Mouse (Mus musculus): ENCODE measurements at regions not wholly inside any gene's neighbourhood (a gene's known extent, or its start where the extent isn't known, plus 50 kb on each side); places are given as distances from the start of the nearest gene placed in this dataset.

- Histone ChIP-seq H3K36me3 (no peaks in the 10 kb centered on the region), H3K4me1 (no peaks in the 10 kb centered on the region), H3K27ac (no peak overlapping the region), H3K9me3 (replicated peaks) (no peaks in the 10 kb centered on the region), H3K27me3 (no peaks in the 10 kb centered on the region), H3K4me3 (no peak overlapping the region), H3K9ac (no peak overlapping the region), H3K4me2 (replicated peaks) (no peak overlapping the region)
- 73% methylated on average over 4 of the region's 4 CpGs for WGBS
- ATAC-seq (ENCODE audit: low FRiP score), result no peak
These were observed 80.4 kb downstream of the Utp6 start for GRCm38 (mm10) chr11:79881812-79882211.

GRCm38 (mm10) chr11:79878091-79878490 is 84.1 kb downstream of the Utp6 start:
- Histone ChIP-seq H3K9ac (no peak overlapping the region), H3K4me3 (no peak overlapping the region), H3K27me3 (no peaks in the 10 kb centered on the region), H3K27ac (no peak overlapping the region), H3K4me1 (no peaks in the 10 kb centered on the region), H3K36me3 (no peaks in the 10 kb centered on the region), H3K4me2 (replicated peaks) (no peak overlapping the region), H3K9me3 (replicated peaks) (no peaks in the 10 kb centered on the region)
- WGBS, result 85% methylated on average over 7 of the region's 7 CpGs
- no peak for ATAC-seq (ENCODE audit: low FRiP score)

- H3K4me1 ChIP-seq, result no peaks in the 10 kb centered on the region
- 78% methylated on average over 3 of the region's 3 CpGs for WGBS
- H3K9ac ChIP-seq, result no peak overlapping the region
- H3K4me2 ChIP-seq (replicated peaks), result no peak overlapping the region
- no peak overlapping the region for H3K4me3 ChIP-seq
- no peaks in the 10 kb centered on the region for H3K27me3 ChIP-seq
- no peak overlapping the region for H3K27ac ChIP-seq
- ATAC-seq (ENCODE audit: low FRiP score), result no peak
- no peaks in the 10 kb centered on the region for H3K36me3 ChIP-seq
- H3K9me3 ChIP-seq (replicated peaks), result no peaks in the 10 kb centered on the region
These were observed 84.9 kb downstream of the Utp6 start for GRCm38 (mm10) chr11:79877184-79877745.

GRCm38 (mm10) chr11:79871783-79872628 is 90.2 kb downstream of the Utp6 start:
- H3K4me3 ChIP-seq, result no peak overlapping the region
- H3K4me1 ChIP-seq, result no peaks in the 10 kb centered on the region
- WGBS, result 92% methylated on average over 10 of the region's 10 CpGs
- no peak overlapping the region for H3K9ac ChIP-seq
- H3K36me3 ChIP-seq, result no peaks in the 10 kb centered on the region
- no peak overlapping the region for H3K4me2 ChIP-seq (replicated peaks)
- no peaks in the 10 kb centered on the region for H3K9me3 ChIP-seq (replicated peaks)
- H3K27me3 ChIP-seq, result no peaks in the 10 kb centered on the region
- no peak overlapping the region for H3K27ac ChIP-seq
- no peak for ATAC-seq (ENCODE audit: low FRiP score)

- Histone ChIP-seq H3K4me2 (replicated peaks) (no peak overlapping the region), H3K4me3 (no peak overlapping the region), H3K4me1 (no peaks in the 10 kb centered on the region), H3K27ac (no peak overlapping the region), H3K36me3 (no peaks in the 10 kb centered on the region), H3K9ac (no peak overlapping the region), H3K27me3 (no peaks in the 10 kb centered on the region), H3K9me3 (replicated peaks) (no peaks in the 10 kb centered on the region)
- no peak for ATAC-seq (ENCODE audit: low FRiP score)
- 69% methylated on average over 5 of the region's 5 CpGs for WGBS
These were observed 92.0 kb downstream of the Utp6 start for GRCm38 (mm10) chr11:79870189-79870588.

GRCm38 (mm10) chr11:79869009-79869408 is 93.2 kb downstream of the Utp6 start:
- ATAC-seq (ENCODE audit: low FRiP score), result no peak
- 64% methylated on average over 5 of the region's 5 CpGs for WGBS
- H3K27ac ChIP-seq, result no peak overlapping the region

GRCm38 (mm10) chr11:79864836-79865235 is 97.4 kb downstream of the Utp6 start:
- ATAC-seq (ENCODE audit: low FRiP score), result no peak
- Histone ChIP-seq H3K27ac (no peak overlapping the region), H3K36me3 (no peaks in the 10 kb centered on the region), H3K9ac (no peak overlapping the region), H3K4me2 (replicated peaks) (no peak overlapping the region), H3K27me3 (0 out of 2 replicates have a peak, but pooled peaks cover 7% of the 10 kb centered on the region), H3K4me1 (peaks cover 4% of the 10 kb centered on the region; the same call in 1 of the 2 replicates), H3K9me3 (replicated peaks) (no peaks in the 10 kb centered on the region), H3K4me3 (no peak overlapping the region)
- WGBS, result 68% methylated on average over 5 of the region's 5 CpGs

More at GRCm38 (mm10) chr11:79869009-79869408, 93.2 kb downstream of the Utp6 start:
- H3K4me3 ChIP-seq, result no peak overlapping the region
- no peak overlapping the region for H3K9ac ChIP-seq
- H3K36me3 ChIP-seq, result no peaks in the 10 kb centered on the region
- H3K27me3 ChIP-seq, result no peaks in the 10 kb centered on the region
- H3K9me3 ChIP-seq (replicated peaks), result no peaks in the 10 kb centered on the region
- H3K4me1 ChIP-seq, result peaks cover 1% of the 10 kb centered on the region; the same call in 1 of the 2 replicates
- no peak overlapping the region for H3K4me2 ChIP-seq (replicated peaks)

GRCm38 (mm10) chr11:79863487-79864175 is 98.6 kb downstream of the Utp6 start:
- peaks cover 7% of the 10 kb centered on the region; the same call in 1 of the 2 replicates for H3K4me1 ChIP-seq
- H3K9ac ChIP-seq, result no peak overlapping the region
- no peak overlapping the region for H3K27ac ChIP-seq
- WGBS, result 93% methylated on average over 14 of the region's 14 CpGs
- H3K36me3 ChIP-seq, result no peaks in the 10 kb centered on the region
- ATAC-seq (ENCODE audit: low FRiP score), result no peak
- no peak overlapping the region for H3K4me2 ChIP-seq (replicated peaks)
- no peak overlapping the region for H3K4me3 ChIP-seq
- H3K27me3 ChIP-seq, result 0 out of 2 replicates have a peak, but pooled peaks cover 9% of the 10 kb centered on the region
- H3K9me3 ChIP-seq (replicated peaks), result no peaks in the 10 kb centered on the region

- WGBS, result 30% methylated on average over 12 of the region's 12 CpGs
- H3K27ac ChIP-seq, result no peak overlapping the region
- peaks cover 9% of the 10 kb centered on the region; the same call in 1 of the 2 replicates for H3K4me1 ChIP-seq
- H3K9ac ChIP-seq, result no peak overlapping the region
- H3K4me2 ChIP-seq (replicated peaks), result no peak overlapping the region
- H3K9me3 ChIP-seq (replicated peaks), result no peaks in the 10 kb centered on the region
- H3K4me3 ChIP-seq, result no peak overlapping the region
- H3K27me3 ChIP-seq, result 0 out of 2 replicates have a peak, but pooled peaks cover 9% of the 10 kb centered on the region
- no peak for ATAC-seq (ENCODE audit: low FRiP score)
- H3K36me3 ChIP-seq, result no peaks in the 10 kb centered on the region
These were observed 101.6 kb downstream of the Utp6 start for GRCm38 (mm10) chr11:79860611-79861067.

GRCm38 (mm10) chr11:79856376-79856775 is 105.8 kb downstream of the Utp6 start:
- Histone ChIP-seq H3K4me2 (replicated peaks) (no peak overlapping the region), H3K4me1 (0 out of 2 replicates have a peak, but pooled peaks cover 4% of the 10 kb centered on the region), H3K4me3 (no peak overlapping the region), H3K9me3 (replicated peaks) (no peaks in the 10 kb centered on the region), H3K27me3 (0 out of 2 replicates have a peak, but pooled peaks cover 9% of the 10 kb centered on the region), H3K9ac (no peak overlapping the region), H3K27ac (no peak overlapping the region), H3K36me3 (no peaks in the 10 kb centered on the region)
- 83% methylated on average over 5 of the region's 5 CpGs for WGBS
- ATAC-seq (ENCODE audit: low FRiP score), result no peak

GRCm38 (mm10) chr11:79849545-79849944 is 112.6 kb downstream of the Utp6 start:
- no peak overlapping the region for H3K9ac ChIP-seq
- H3K27me3 ChIP-seq, result peaks cover 3% of the 10 kb centered on the region; the same call in 1 of the 2 replicates
- no peaks in the 10 kb centered on the region for H3K9me3 ChIP-seq (replicated peaks)
- H3K4me3 ChIP-seq, result no peak overlapping the region
- no peaks in the 10 kb centered on the region for H3K36me3 ChIP-seq
- no peak overlapping the region for H3K27ac ChIP-seq
- H3K4me2 ChIP-seq (replicated peaks), result no peak overlapping the region
- H3K4me1 ChIP-seq, result no peaks in the 10 kb centered on the region
- WGBS, result 91% methylated on average over 3 of the region's 3 CpGs
- no peak for ATAC-seq (ENCODE audit: low FRiP score)

GRCm38 (mm10) chr11:79844436-79844835 is 117.8 kb downstream of the Utp6 start:
- Histone ChIP-seq H3K4me1 (no peaks in the 10 kb centered on the region), H3K4me3 (no peak overlapping the region), H3K27me3 (peaks cover 3% of the 10 kb centered on the region; the same call in 1 of the 2 replicates), H3K9ac (no peak overlapping the region), H3K4me2 (replicated peaks) (no peak overlapping the region), H3K9me3 (replicated peaks) (no peaks in the 10 kb centered on the region), H3K36me3 (no peaks in the 10 kb centered on the region), H3K27ac (no peak overlapping the region)
- WGBS, result 81% methylated on average over 4 of the region's 4 CpGs
- no peak for ATAC-seq (ENCODE audit: low FRiP score)

Measured in hindbrain, embryonic 12.5 days (tissue).